Mouse (Mus musculus) forebrain, embryonic 11.5 days (tissue): ENCODE data around the gene Fgfbp3. TPM values are rescaled to one million over a fixed set of nuclear protein-coding genes. Genes with fewer than 3 reads are reported as not detected.

Experiments
- ATAC-seq: fragments of 200-750 bp; cut with Nextera tagmentation; replicated peaks from 2 replicates; pipeline ENCODE4 v1.8.0; 2017; ENCODE audit warnings: moderate TSS enrichment; ENCODE audit not compliant: low FRiP score
- DNase-seq: peaks from one replicate; pipeline ENCODE4 v3.0.0-alpha.2; 2017; ENCODE audit warnings: low spot score
- H3K27ac ChIP-seq: fragments of 300-500 bp; sonication (generic); 2 replicates; pipeline ENCODE4 v1.5.1; 2014; ENCODE audit warnings: low read depth, low read length
- H3K27me3 ChIP-seq: fragments of 300-500 bp; sonication (generic); 2 replicates; pipeline ENCODE4 v1.6.1; 2014; ENCODE audit warnings: mild to moderate bottlenecking, low read length, mixed read lengths; ENCODE audit not compliant: control insufficient read depth, insufficient read depth
- H3K36me3 ChIP-seq: fragments of 300-500 bp; sonication (generic); 2 replicates; pipeline ENCODE4 v1.6.1; 2014; ENCODE audit warnings: mild to moderate bottlenecking, low read length, moderate library complexity, mixed read lengths; ENCODE audit not compliant: control insufficient read depth, insufficient read depth
- H3K4me1 ChIP-seq: fragments of 300-500 bp; sonication (generic); replicated peaks from 2 replicates; pipeline ENCODE4 v1.6.1; 2014; ENCODE audit warnings: low read length, mixed read lengths; ENCODE audit not compliant: control insufficient read depth, insufficient read depth
- H3K4me2 ChIP-seq: fragments of 300-500 bp; sonication (generic); 2 replicates; pipeline ENCODE4 v1.6.1; 2014; ENCODE audit warnings: low read depth, mild to moderate bottlenecking, low read length, moderate library complexity, mixed read lengths; ENCODE audit not compliant: severe bottlenecking
- H3K4me3 ChIP-seq: fragments of 300-500 bp; sonication (generic); 2 replicates; pipeline ENCODE4 v1.5.1; 2014; ENCODE audit warnings: low read depth, low read length
- H3K9ac ChIP-seq: fragments of 300-500 bp; sonication (generic); 2 replicates; pipeline ENCODE4 v1.6.1; 2014; ENCODE audit warnings: low read length
- H3K9me3 ChIP-seq: fragments of 300-500 bp; sonication (generic); 2 replicates; pipeline ENCODE4 v1.6.1; 2016; ENCODE audit warnings: low read length, mixed read lengths; ENCODE audit not compliant: control insufficient read depth
- WGBS: fragments of 180-500 bp; shearing (Covaris S2); extraction: QIAGEN DNeasy Blood & Tissue Kit; methylation state at CpG from one replicate; pipeline ENCODE4 v1.1.7; 2014; 5-methylcytosine and 5-hydroxymethylcytosine counted together
- polyA plus RNA-seq: library from polyadenylated mRNA; unstranded; fragments of >200 nt; fragmentation: Nextera tagmentation; extraction: Ambion mirVana; gene quantifications from 2 replicates; pipeline ENCODE4 v1.2.1, GENCODE M21; 2014

Fgfbp3 gene
- polyA plus RNA-seq, 1 experiment from 2014 or later: 29.3 TPM

DNA sequence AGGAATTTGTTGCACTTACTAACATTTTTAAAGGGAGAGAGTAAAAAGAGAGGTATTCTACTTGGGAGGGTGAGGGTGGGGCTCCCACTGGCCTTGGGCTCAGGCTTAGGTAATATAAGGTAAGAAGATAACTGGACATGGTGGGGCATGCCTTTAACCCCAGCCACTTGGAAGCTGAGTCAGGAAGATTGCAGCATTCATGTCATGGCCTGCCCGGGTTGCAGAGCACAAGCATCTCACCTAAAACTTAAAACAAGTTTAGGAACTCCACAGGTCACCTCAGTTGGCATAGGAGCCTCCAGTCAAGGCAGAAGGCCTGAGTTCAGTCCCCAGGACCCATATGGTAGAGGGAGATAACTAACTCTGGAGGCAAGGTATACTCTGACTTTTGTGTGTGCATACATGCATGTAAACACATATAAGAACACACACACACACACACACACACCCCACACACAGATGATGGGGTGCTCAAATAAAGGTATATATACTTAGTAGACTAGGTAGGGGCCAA is 2.5 kb downstream of the Fgfbp3 start:
- H3K9ac ChIP-seq: no peak overlapping the region
- H3K27me3 ChIP-seq: no peaks in the 10 kb centered on the region
- no peaks in the 10 kb centered on the region; the same call in 1 of the 2 replicates for H3K4me1 ChIP-seq
- no peaks in the 10 kb centered on the region for H3K9me3 ChIP-seq
- no peak overlapping the region for H3K27ac ChIP-seq
- DNase-seq (no peak), ATAC-seq (no peak)
- H3K4me2 ChIP-seq: peak overlapping the region; percentile 16
- H3K4me3 ChIP-seq: no peak overlapping the region
- 75% methylated on average over 1 of the region's 1 CpGs for WGBS
- H3K36me3 ChIP-seq: no peaks in the 10 kb centered on the region

DNA sequence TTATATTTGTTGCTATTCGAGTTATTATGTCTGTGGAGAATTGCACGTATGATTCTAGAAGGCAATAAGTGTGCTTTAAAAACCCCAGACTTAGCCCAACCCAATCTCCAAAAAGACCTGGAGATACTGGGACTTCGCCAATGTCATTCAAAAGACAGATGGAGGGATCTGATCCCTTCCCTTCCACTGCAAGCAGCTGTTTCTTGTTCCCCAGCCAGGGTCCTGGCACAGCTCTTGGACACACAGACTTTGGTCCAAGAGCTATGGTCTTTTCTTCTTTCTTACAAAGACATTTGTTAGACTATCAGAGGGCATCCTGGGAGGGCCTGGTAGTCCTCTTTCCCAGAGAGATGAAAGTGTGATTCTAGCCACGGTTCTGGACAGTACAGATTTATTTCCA is 3.2 kb downstream of the Fgfbp3 start:
- 88% methylated on average over 4 of the region's 4 CpGs for WGBS
- H3K36me3 ChIP-seq: no peaks in the 10 kb centered on the region
- no peaks in the 10 kb centered on the region; the same call in 1 of the 2 replicates for H3K4me1 ChIP-seq
- H3K4me2 ChIP-seq: no peak overlapping the region
- DNase-seq: no peak
- H3K9me3 ChIP-seq: no peaks in the 10 kb centered on the region
- H3K27me3 ChIP-seq: no peaks in the 10 kb centered on the region
- no peak overlapping the region for H3K27ac ChIP-seq
- H3K4me3 ChIP-seq: no peak overlapping the region
- no peak for ATAC-seq
- H3K9ac ChIP-seq: no peak overlapping the region

DNA sequence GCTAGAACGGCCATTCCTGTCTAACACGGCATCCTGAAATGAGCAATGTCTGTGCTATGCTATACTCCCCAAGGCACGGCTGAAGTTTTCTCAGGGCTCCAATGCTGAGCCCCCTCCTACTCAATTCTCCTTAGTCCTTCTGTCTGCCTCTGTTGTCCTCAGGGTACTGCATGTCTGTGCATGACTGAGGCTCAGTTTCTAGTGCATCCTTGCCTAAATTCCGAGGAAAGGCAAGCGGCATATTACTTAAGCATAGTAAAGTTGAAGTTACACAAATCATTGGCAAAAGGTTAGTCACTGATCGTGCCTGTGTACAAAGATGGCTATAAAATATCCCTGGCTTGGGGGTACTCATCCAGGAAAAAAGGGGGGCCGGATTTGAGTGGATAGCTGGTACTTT is 6.4 kb downstream of the Fgfbp3 start:
- H3K9me3 ChIP-seq: no peaks in the 10 kb centered on the region
- no peak overlapping the region for H3K9ac ChIP-seq
- ATAC-seq (no peak), DNase-seq (no peak)
- no peak overlapping the region for H3K4me3 ChIP-seq
- peaks cover 6% of the 10 kb centered on the region; the same call in 1 of the 2 replicates for H3K4me1 ChIP-seq
- H3K27me3 ChIP-seq: no peaks in the 10 kb centered on the region
- H3K4me2 ChIP-seq: no peak overlapping the region
- H3K36me3 ChIP-seq: no peaks in the 10 kb centered on the region
- WGBS: 86% methylated on average over 7 of the region's 7 CpGs
- H3K27ac ChIP-seq: no peak overlapping the region

DNA sequence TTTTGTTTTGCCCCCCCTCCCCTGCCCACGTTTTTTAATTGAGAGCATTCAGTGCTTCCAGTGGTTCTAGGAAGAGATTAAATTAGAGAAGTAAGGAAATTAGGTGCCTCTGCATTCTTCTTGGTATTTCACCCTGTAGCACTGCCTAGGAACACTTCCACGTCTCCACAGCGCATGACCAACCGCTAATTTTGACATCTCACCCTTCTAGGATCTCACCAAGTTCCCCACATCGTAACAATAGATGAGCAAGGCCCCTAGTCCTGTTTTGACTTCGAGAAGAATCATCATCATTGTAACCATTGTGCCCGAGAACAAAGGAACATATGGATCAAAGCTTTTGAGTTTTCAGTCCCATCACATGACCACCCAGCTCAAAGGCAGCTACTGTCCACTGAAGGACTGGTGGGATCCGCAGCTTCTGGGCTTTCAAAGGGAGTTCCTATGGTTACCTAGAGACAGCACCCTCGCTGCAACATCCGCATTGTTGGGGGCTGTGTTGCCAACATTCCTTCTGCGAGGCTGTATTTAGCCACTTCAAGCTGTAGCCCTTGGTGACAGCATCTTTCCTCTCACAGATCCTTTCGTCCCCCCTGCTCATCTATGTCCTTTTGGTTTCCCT is 8.9 kb downstream of the Fgfbp3 start:
- 29% methylated on average over 12 of the region's 12 CpGs for WGBS
- Histone ChIP-seq H3K9me3 (no peaks in the 10 kb centered on the region), H3K4me2 (no peak overlapping the region), H3K4me1 (peaks cover 6% of the 10 kb centered on the region; the same call in 1 of the 2 replicates), H3K4me3 (no peak overlapping the region), H3K36me3 (no peaks in the 10 kb centered on the region), H3K9ac (no peak overlapping the region), H3K27me3 (no peaks in the 10 kb centered on the region), H3K27ac (0 out of 2 replicates have a peak overlapping the region, but pooled peaks have one; percentile 41)
- DNase-seq: peak; percentile 59
- ATAC-seq: peak; percentile 79

DNA sequence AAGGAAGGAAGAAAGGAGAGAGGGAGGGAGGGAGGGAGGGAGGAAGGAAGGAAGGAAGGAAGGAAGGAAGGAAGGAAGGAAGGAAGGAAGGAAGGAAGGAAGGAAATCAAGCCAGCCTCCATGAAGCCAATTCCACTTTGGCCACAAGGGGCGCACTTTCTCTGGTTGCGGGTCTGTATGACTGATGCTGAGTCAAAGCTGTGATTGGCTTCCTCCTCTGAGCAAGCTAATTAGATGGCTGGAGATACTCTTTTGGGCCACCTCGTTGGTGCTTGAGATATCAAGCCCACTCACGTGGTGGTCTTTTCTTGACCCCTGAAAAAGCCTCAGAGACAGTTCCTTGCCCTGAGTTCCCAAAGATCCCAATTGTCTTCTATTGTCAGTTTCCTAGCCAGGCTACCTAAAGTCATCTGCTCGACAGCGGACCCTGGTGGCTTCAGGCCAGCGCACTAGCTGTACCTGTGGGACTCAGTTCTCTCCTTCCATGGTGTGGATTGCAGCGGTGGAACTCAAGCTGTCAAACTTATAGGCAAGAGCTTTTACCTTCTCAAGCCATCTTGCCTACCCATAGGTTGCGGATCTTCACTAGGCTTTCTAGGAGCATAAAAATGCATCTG is 9.6 kb downstream of the Fgfbp3 start:
- Histone ChIP-seq H3K9ac (no peak overlapping the region), H3K27ac (0 out of 2 replicates have a peak overlapping the region, but pooled peaks have one; percentile 7), H3K9me3 (no peaks in the 10 kb centered on the region), H3K27me3 (no peaks in the 10 kb centered on the region), H3K36me3 (no peaks in the 10 kb centered on the region), H3K4me2 (no peak overlapping the region), H3K4me1 (peaks cover 6% of the 10 kb centered on the region; the same call in 1 of the 2 replicates), H3K4me3 (no peak overlapping the region)
- DNase-seq (peak; percentile 81), ATAC-seq (peak; percentile 46)
- WGBS: 29% methylated on average over 9 of the region's 9 CpGs

DNA sequence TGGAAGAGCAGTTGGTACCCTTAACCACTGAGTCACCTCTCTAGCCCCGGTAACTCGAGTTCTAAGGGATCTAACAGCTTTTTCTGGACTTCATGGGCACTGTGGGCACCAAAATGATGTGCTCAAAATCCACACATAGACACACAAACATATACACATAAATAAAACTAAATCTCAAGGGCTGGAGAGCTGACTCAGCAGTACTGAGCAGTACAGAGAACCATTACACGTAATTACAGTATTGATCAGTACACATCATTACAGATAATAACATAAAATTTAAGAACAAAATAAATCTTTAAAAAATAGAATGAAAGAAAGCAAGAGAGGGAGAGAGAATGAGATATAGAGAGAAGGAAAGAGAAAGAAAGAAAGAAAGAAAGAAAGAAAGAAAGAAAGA is 10.3 kb downstream of the Fgfbp3 start:
- DNase-seq: no peak
- WGBS: 82% methylated on average over 3 of the region's 3 CpGs
- Histone ChIP-seq H3K4me2 (no peak overlapping the region), H3K4me1 (peaks cover 9% of the 10 kb centered on the region; the same call in 1 of the 2 replicates), H3K9ac (no peak overlapping the region), H3K36me3 (no peaks in the 10 kb centered on the region), H3K4me3 (no peak overlapping the region), H3K27me3 (no peaks in the 10 kb centered on the region), H3K9me3 (no peaks in the 10 kb centered on the region), H3K27ac (no peak overlapping the region)
- ATAC-seq: no peak

DNA sequence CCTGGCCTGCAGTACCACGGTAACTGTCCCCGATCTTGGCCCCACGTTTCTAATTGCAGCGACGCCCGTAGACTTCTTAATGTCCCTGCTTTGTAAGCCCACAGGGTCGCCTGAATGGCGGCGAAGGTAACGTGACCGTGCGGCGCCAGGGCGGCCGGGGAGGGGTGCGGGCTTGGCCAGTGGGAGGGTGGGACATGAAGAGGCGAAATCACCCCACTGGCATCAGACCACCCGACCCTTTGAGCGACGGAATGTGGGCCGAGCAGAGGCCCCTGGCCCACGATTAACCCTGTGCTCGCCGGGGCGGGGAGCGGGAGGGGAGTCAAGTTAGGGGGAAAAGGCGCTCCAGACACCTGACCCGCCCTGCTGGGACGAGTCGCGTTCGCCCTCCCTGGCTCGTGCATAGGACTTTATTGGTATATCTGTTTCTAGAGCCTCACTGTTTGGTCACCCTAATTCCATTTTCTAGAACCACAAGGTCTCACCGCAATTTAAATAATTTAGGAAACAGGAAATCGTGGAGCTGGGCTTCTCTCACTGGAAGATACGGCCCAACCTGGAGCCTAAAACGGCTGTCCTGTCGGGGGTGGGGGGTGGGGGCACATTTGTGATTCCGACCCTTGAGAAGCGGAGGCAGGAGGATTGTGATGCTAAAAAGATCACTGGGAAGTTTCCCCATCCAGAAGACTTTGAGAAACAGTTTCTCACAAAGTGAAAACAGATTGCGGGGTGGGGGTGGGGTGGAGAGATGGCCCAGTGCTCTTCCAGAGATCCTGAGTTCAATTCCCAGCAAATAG is 15.0 kb downstream of the Fgfbp3 start:
- ATAC-seq (peak; percentile 94), DNase-seq (peak; percentile 94)
- Histone ChIP-seq H3K27ac (peak overlapping the region; percentile 78), H3K4me1 (0 out of 2 replicates have a peak, but pooled peaks cover 7% of the 10 kb centered on the region), H3K9ac (peak overlapping the region; percentile 59), H3K4me2 (peak overlapping the region; percentile 61), H3K9me3 (no peaks in the 10 kb centered on the region), H3K27me3 (no peaks in the 10 kb centered on the region), H3K4me3 (peak overlapping the region; percentile 35), H3K36me3 (no peaks in the 10 kb centered on the region)
- WGBS: 1% methylated on average over 41 of the region's 41 CpGs

DNA sequence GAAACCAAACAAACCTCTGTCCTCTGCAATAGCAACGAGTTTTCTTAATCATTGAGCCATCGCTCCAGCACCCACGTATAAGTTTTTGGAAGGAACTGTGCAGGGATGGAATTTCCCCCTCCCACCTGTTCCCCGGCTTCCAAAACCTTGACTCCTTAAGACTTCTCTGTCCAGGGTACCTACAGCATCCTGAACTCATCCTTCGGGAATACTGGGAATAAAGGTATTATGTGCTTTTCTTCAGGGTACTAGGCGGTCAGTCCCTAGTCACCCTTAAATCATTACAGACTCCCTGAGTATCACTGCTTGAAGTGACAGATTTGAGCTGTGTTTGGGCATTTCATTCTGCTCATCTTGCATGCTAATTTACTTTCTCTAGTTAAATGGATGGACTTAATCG is 16.0 kb downstream of the Fgfbp3 start:
- Histone ChIP-seq H3K36me3 (no peaks in the 10 kb centered on the region), H3K4me3 (no peak overlapping the region), H3K9me3 (no peaks in the 10 kb centered on the region), H3K27me3 (no peaks in the 10 kb centered on the region), H3K27ac (peak overlapping the region; percentile 78; the same call in 1 of the 2 replicates), H3K4me2 (peak overlapping the region; percentile 61; the same call in 1 of the 2 replicates), H3K4me1 (0 out of 2 replicates have a peak, but pooled peaks cover 7% of the 10 kb centered on the region), H3K9ac (no peak overlapping the region; the same call in 1 of the 2 replicates)
- no peak for ATAC-seq
- 33% methylated on average over 7 of the region's 7 CpGs for WGBS
- DNase-seq: no peak
